Mouse (Mus musculus) spleen, adult 2 months (tissue): ENCODE results near the gene Cldn11. TPM values are rescaled to one million over a fixed set of nuclear protein-coding genes. Genes with fewer than 3 reads are reported as not detected.

Experiments
- DNase-seq, 2 experiments: peaks; one replicate each; pipeline versions ENCODE4 v3.0.0 to v3.0.0-alpha.2; 2012 to 2021; ENCODE audit warnings: low spot score in 2 of 2, low read depth in 1 of 2
- H3K27ac ChIP-seq: fragments of 200-500 bp; 2 replicates; pipeline ENCODE4 v1.5.1; 2012; ENCODE audit warnings: low read length, inconsistent platforms; ENCODE audit not compliant: insufficient read depth
- H3K27me3 ChIP-seq: fragments of 200-500 bp; 2 replicates; pipeline ENCODE4 v1.6.1; 2012; ENCODE audit warnings: mild to moderate bottlenecking, moderate library complexity, low read length, inconsistent platforms; ENCODE audit not compliant: control insufficient read depth, insufficient read depth
- H3K36me3 ChIP-seq: fragments of 200-500 bp; 2 replicates; pipeline ENCODE4 v1.6.1; 2012; ENCODE audit warnings: mild to moderate bottlenecking, low read length, inconsistent platforms; ENCODE audit not compliant: control insufficient read depth, insufficient read depth
- H3K4me1 ChIP-seq: fragments of 200-500 bp; 2 replicates; pipeline ENCODE4 v1.6.1; 2011; ENCODE audit warnings: inconsistent platforms; ENCODE audit not compliant: control insufficient read depth, insufficient read depth, insufficient read length
- H3K4me3 ChIP-seq: fragments of 200-500 bp; 2 replicates; pipeline ENCODE4 v1.5.1; 2011; ENCODE audit warnings: mild to moderate bottlenecking, inconsistent platforms; ENCODE audit not compliant: insufficient read depth, insufficient read length; ENCODE audit errors: extremely low read depth
- CTCF ChIP-seq: fragments of 200-500 bp; IDR thresholded peaks from 2 replicates; pipeline ENCODE4 v1.5.1; 2011; ENCODE audit warnings: mild to moderate bottlenecking, inconsistent platforms; ENCODE audit not compliant: insufficient read depth, insufficient read length, insufficient replicate concordance; ENCODE audit errors: extremely low read depth
- POLR2A ChIP-seq: fragments of 200-500 bp; IDR thresholded peaks from 2 replicates; pipeline ENCODE4 v1.6.1; 2011; ENCODE audit warnings: low read depth, low read length, inconsistent platforms
- WGBS: fragments of 180-500 bp; shearing (Covaris S2); methylation state at CpG from one replicate; pipeline ENCODE4 v1.1.7; 2018; 5-methylcytosine and 5-hydroxymethylcytosine counted together
- polyA plus RNA-seq: library from polyadenylated mRNA; depleted of rRNA; stranded (reverse); fragments of >200 nt; gene quantifications from 2 replicates; pipeline ENCODE4 v1.2.3, GENCODE M21; 2012

Gene Cldn11
- polyA plus RNA-seq, 1 experiment = 0.06 TPM

DNA sequence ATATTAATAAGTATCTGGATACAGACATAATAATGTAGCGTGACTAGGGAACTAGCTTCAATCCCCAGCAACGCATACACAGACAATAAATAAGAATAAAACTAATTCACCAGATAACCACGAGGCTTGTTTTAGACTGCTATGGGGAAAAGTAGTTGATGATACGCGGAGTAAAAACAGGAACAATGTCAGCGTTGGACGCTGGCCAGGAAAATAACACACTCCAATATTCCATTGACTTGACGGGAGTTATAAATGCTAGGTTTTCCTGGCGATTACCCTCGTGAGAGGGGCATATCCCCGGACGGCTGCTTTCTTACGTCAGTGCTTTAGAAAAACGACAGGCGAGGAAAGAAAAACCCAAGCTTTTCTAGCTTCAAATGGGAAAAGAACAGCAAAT, 8.1 kb downstream of the Cldn11 start:
- Histone ChIP-seq H3K4me3 (no peak overlapping the region), H3K27ac (no peak overlapping the region), H3K4me1 (no peaks in the 10 kb centered on the region), H3K27me3 (no peaks in the 10 kb centered on the region), H3K36me3 (no peaks in the 10 kb centered on the region)
- TF ChIP-seq CTCF = no peak
- TF ChIP-seq POLR2A = no peak
- WGBS = 77% methylated on average over 15 of the region's 15 CpGs
- no peak for DNase-seq

DNA sequence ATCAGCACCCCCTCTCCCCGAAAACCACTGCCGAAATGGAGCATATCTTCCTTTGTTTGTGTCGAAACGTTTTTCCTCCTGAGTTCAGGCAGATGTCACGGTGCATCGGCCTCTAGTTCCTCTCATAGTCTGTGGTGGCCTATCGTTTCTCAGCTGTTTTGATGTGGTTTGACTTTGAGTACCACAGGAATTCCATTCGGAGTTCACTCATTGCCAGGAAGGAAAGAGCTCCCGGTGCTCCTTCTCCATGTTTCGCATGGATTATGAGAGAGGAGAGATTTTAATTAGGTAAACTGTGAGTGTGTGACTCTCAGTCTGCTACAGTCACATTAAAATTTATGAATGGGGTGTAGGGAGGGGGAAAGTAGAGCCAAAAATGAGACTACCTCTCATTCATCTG, 10.3 kb downstream of the Cldn11 start:
- Histone ChIP-seq H3K4me3 (no peak overlapping the region), H3K27me3 (no peaks in the 10 kb centered on the region), H3K36me3 (no peaks in the 10 kb centered on the region), H3K4me1 (no peaks in the 10 kb centered on the region), H3K27ac (no peak overlapping the region)
- DNase-seq = no peak
- no peak for TF ChIP-seq CTCF
- TF ChIP-seq POLR2A = no peak
- 52% methylated on average over 10 of the region's 10 CpGs for WGBS

- no peak overlapping the region for H3K27ac ChIP-seq
- H3K4me3 ChIP-seq = no peak overlapping the region
- 53% methylated on average over 6 of the region's 6 CpGs for WGBS
- no peak for TF ChIP-seq CTCF
- no peak for TF ChIP-seq POLR2A
- no peaks in the 10 kb centered on the region for H3K4me1 ChIP-seq
- H3K36me3 ChIP-seq = no peaks in the 10 kb centered on the region
- DNase-seq = no peak
- H3K27me3 ChIP-seq = no peaks in the 10 kb centered on the region
Measured at GRCm38 (mm10) chr3:31161336-31161735, 11.6 kb downstream of the Cldn11 start.

DNA sequence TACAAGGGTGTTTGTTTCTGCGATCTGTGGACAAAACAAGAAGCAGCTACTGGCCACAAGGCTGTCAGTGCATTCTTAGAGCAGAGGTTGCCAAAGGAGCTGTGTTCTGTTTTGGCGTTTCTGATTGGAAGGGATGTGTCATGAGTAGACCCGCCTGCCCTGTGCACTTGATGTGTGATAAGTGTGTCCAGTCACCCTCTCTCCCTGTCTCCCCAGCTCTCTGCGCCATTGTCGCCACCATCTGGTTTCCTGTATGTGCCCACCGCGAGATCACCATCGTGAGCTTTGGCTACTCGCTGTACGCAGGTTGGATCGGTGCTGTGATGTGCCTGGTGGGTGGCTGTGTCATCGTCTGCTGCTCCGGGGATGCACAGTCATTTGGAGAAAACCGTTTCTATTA, 13.1 kb downstream of the Cldn11 start:
- WGBS = 89% methylated on average over 14 of the region's 14 CpGs
- no peaks in the 10 kb centered on the region for H3K4me1 ChIP-seq
- no peak for TF ChIP-seq POLR2A
- no peak for TF ChIP-seq CTCF
- H3K27me3 ChIP-seq = no peaks in the 10 kb centered on the region
- no peaks in the 10 kb centered on the region for H3K36me3 ChIP-seq
- no peak overlapping the region for H3K27ac ChIP-seq
- DNase-seq = no peak
- H3K4me3 ChIP-seq = no peak overlapping the region

DNA sequence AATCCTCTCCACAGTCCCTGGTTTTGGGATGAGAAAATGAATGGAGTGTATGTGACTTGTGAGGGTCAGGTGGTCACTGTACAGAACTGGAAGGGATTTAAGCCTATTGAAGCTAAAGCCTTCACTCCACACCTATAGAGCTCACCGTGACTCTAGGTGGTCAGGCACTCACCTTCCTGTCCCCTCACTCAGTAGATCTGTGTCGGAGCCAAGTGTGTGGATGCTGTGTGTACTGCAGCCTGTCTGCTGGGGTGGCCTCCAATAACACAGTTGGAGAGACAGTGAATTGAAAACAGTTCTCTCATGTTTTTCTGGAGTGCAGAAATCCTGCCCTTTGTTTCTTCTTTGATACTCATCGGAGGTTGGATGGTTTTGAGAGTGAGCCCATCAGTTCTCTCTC, 16.1 kb downstream of the Cldn11 start:
- 83% methylated on average over 3 of the region's 3 CpGs for WGBS
- H3K27me3 ChIP-seq = no peaks in the 10 kb centered on the region
- no peaks in the 10 kb centered on the region for H3K4me1 ChIP-seq
- no peak for DNase-seq
- TF ChIP-seq CTCF (no peak), POLR2A (no peak)
- H3K4me3 ChIP-seq = no peak overlapping the region
- no peak overlapping the region for H3K27ac ChIP-seq
- H3K36me3 ChIP-seq = no peaks in the 10 kb centered on the region

DNA sequence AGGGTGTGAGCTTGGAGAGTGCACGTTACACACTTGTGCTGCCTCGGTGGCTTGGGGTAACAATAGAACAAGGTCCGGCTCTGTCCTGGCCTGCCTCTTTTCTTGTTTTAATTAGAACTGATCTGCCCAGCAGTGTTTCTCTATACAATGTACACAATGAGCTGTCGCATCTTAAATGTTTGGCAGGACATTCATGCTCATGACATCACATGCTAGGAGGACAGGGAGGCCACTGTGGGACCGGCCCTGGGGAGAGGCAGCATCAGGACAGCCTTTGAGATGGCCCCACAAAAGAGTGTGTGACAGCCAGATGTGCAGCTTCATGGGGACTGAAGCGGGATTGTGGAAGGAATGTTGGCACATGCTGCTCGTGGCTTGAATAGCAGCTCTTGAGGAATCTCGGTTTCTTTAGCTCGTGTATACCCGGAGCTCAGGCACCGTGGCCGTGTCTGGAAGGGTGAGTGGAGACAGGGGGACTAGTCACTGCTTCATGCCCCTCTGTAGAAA, 16.7 kb downstream of the Cldn11 start:
- no peak for DNase-seq
- TF ChIP-seq POLR2A (no peak), CTCF (no peak)
- H3K27ac ChIP-seq = no peak overlapping the region
- WGBS = 89% methylated on average over 12 of the region's 12 CpGs
- no peak overlapping the region for H3K4me3 ChIP-seq
- H3K27me3 ChIP-seq = no peaks in the 10 kb centered on the region
- H3K36me3 ChIP-seq = no peaks in the 10 kb centered on the region
- no peaks in the 10 kb centered on the region for H3K4me1 ChIP-seq

DNA sequence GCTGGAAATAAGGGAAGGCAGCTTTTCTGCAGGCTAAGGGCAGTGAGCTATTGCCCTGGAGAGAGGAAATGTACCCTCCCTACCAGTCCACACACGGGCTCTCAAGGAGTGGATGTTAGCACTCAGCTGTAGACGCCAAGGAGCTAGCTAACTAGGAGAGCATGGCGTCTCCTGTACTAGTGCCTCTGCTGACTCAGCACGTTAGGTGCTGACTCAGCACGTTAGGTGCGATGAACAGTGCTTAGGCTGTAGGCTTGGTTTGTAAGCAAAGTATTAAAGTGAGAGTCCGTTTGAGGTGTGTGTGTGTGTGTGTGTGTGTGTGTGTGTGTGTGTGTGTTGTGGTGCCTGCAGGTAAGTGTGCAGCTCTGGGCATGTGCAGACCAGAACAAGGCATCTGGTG, 40.6 kb downstream of the Cldn11 start:
- no peaks in the 10 kb centered on the region for H3K36me3 ChIP-seq
- no peak for DNase-seq
- no peaks in the 10 kb centered on the region for H3K27me3 ChIP-seq
- no peak overlapping the region for H3K4me3 ChIP-seq
- no peaks in the 10 kb centered on the region for H3K4me1 ChIP-seq
- 92% methylated on average over 7 of the region's 7 CpGs for WGBS
- no peak overlapping the region for H3K27ac ChIP-seq
- no peak for TF ChIP-seq CTCF
- TF ChIP-seq POLR2A = no peak
